Mouse (Mus musculus) layer of hippocampus, postnatal 25 days (tissue): ENCODE data around the gene Naa10. TPM values are rescaled to one million over a fixed set of nuclear protein-coding genes. Genes with fewer than 3 reads are reported as not detected.

ENCODE experiments used
- DNase-seq, 2 experiments: peaks; one replicate each; pipeline ENCODE4 v3.0.0; 2022; ENCODE audit warnings: mixed read lengths in 2 of 2, low spot score in 1 of 2; ENCODE audit errors: extremely low spot score in 1 of 2
- total RNA-seq, 2 experiments: library from RNA; stranded (reverse); gene quantifications; 2 replicates each; pipeline ENCODE4 v1.2.3; 2021

Gene Naa10
- total RNA-seq, 2 experiments from 2014 or later, result 57.6 to 62.8 TPM

- DNase-seq, result no peak
Observed at GRCm38 (mm10) chrX:73918631-73919030, 3.1 kb downstream of the Naa10 start.

- no peak for DNase-seq
Observed at GRCm38 (mm10) chrX:73916945-73917344, 4.8 kb downstream of the Naa10 start.

GRCm38 (mm10) chrX:73914827-73915703, 6.7 kb downstream of the Naa10 start:
- DNase-seq, result peak; percentile 43 to 64

- DNase-seq, result no peak
Observed at GRCm38 (mm10) chrX:73911588-73911987, 10.2 kb downstream of the Naa10 start.

GRCm38 (mm10) chrX:73911156-73911555, 10.6 kb downstream of the Naa10 start:
- no peak for DNase-seq

GRCm38 (mm10) chrX:73910451-73910850, 11.3 kb downstream of the Naa10 start:
- no peak for DNase-seq

- DNase-seq, result no peak
Observed at GRCm38 (mm10) chrX:73910049-73910448, 11.7 kb downstream of the Naa10 start.

- DNase-seq, result no peak
Observed at GRCm38 (mm10) chrX:73897959-73898358, 23.8 kb downstream of the Naa10 start.

GRCm38 (mm10) chrX:73895719-73896118, 26.0 kb downstream of the Naa10 start, which contains the start of gene L1cam:
Gene L1cam (minus strand): TSS chrX:73896105.
- peak; percentile 28 to 59 for DNase-seq

- DNase-seq, result no peak
Observed at GRCm38 (mm10) chrX:73892833-73893232, 28.9 kb downstream of the Naa10 start.

- no peak for DNase-seq
Observed at GRCm38 (mm10) chrX:73891551-73892152, 30.1 kb downstream of the Naa10 start, which contains the start of gene Avpr2. Gene Avpr2 (plus strand): TSS chrX:73892102.

GRCm38 (mm10) chrX:73881463-73881862, 40.3 kb downstream of the Naa10 start:
- no peak for DNase-seq

GRCm38 (mm10) chrX:73881036-73881427, 40.7 kb downstream of the Naa10 start:
- DNase-seq, result no peak

- peak in 1 of 2 experiments; percentile 16 for DNase-seq
Observed at GRCm38 (mm10) chrX:73880194-73881035, 41.3 kb downstream of the Naa10 start.

- DNase-seq, result no peak
Observed at GRCm38 (mm10) chrX:73877014-73877413, 44.7 kb downstream of the Naa10 start.

GRCm38 (mm10) chrX:73875881-73876280, 45.9 kb downstream of the Naa10 start:
- DNase-seq, result no peak

GRCm38 (mm10) chrX:73871956-73872355, 49.8 kb downstream of the Naa10 start:
- DNase-seq, result no peak

GRCm38 (mm10) chrX:73871474-73871873, 50.3 kb downstream of the Naa10 start:
- no peak for DNase-seq

GRCm38 (mm10) chrX:73869334-73869733, 52.4 kb downstream of the Naa10 start:
- DNase-seq, result no peak

GRCm38 (mm10) chrX:73867852-73868251, 53.9 kb downstream of the Naa10 start:
- DNase-seq, result no peak

- no peak for DNase-seq
Observed at GRCm38 (mm10) chrX:73867256-73867655, 54.5 kb downstream of the Naa10 start.
